Mouse (Mus musculus) cortical plate, adult 2 months (tissue): ENCODE measurements around the gene Mllt3. TPM values are rescaled to one million over a fixed set of nuclear protein-coding genes. Genes with fewer than 3 reads are reported as not detected.

Source experiments
- H3K27ac ChIP-seq: fragments of 200-500 bp; 2 replicates; pipeline ENCODE4 v1.5.1; 2012; ENCODE audit warnings: low read length, control low read depth, inconsistent platforms; ENCODE audit not compliant: insufficient read depth
- H3K4me1 ChIP-seq: fragments of 200-500 bp; 2 replicates; pipeline ENCODE4 v1.6.1; 2011; ENCODE audit warnings: low read length; ENCODE audit not compliant: control insufficient read depth, insufficient read depth
- H3K4me3 ChIP-seq: fragments of 200-500 bp; 2 replicates; pipeline ENCODE4 v1.5.1; 2011; ENCODE audit warnings: mild to moderate bottlenecking, low read length, control low read depth; ENCODE audit not compliant: insufficient read depth
- CTCF ChIP-seq: fragments of 200-500 bp; IDR thresholded peaks from 2 replicates; pipeline ENCODE4 v1.5.1; 2011; ENCODE audit warnings: mild to moderate bottlenecking, control low read depth, low read length; ENCODE audit not compliant: insufficient read depth; ENCODE audit errors: extremely low read depth
- POLR2A ChIP-seq: fragments of 200-500 bp; IDR thresholded peaks from 2 replicates; pipeline ENCODE4 v1.6.1; 2011; ENCODE audit warnings: mild to moderate bottlenecking, low read length, control low read depth; ENCODE audit not compliant: insufficient read depth; ENCODE audit errors: extremely low read depth
- polyA plus RNA-seq: library from polyadenylated mRNA; depleted of rRNA; stranded (reverse); fragments of >200 nt; gene quantifications from 2 replicates; pipeline ENCODE4 v1.2.3, GENCODE M21; 2012

Mllt3 gene
- polyA plus RNA-seq, 1 experiment = 23.2 TPM

DNA sequence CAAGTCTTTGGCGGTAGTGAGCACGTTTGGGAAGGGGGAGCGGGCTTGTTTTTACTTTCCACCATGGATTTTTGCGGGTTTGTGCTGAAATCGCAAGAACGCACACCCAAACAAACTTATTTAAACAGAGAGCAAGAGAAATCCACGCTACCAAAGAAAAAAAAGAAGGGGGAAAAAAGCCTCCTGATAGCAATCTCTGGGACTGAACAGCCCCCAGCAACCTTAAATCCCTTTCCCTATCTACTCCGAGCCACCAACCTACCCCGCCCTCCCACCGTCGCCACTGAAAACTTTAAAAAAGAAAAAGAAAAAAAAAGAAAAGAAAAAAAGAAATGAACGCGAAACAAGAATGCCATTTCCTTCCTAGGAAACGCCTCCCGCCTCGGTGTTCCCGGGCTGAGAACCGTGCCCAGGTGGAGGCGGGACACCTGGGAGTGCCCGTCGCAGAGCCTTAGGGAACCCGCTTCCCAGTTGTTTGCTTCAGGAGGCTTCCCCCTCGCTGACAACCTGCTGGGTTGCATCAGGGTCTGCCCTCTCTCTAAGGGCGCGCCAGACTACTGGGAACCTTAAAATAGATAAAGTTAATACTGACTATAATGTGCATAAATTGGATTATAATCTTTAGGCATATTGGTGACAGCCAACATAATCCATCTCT, 694 bp upstream of the Mllt3 start:
- Histone ChIP-seq H3K4me3 (peak overlapping the region; percentile 99), H3K4me1 (peaks cover 1% of the 10 kb centered on the region; the same call in 1 of the 2 replicates), H3K27ac (no peak overlapping the region)
- TF ChIP-seq POLR2A (no peak), CTCF (no peak)

DNA sequence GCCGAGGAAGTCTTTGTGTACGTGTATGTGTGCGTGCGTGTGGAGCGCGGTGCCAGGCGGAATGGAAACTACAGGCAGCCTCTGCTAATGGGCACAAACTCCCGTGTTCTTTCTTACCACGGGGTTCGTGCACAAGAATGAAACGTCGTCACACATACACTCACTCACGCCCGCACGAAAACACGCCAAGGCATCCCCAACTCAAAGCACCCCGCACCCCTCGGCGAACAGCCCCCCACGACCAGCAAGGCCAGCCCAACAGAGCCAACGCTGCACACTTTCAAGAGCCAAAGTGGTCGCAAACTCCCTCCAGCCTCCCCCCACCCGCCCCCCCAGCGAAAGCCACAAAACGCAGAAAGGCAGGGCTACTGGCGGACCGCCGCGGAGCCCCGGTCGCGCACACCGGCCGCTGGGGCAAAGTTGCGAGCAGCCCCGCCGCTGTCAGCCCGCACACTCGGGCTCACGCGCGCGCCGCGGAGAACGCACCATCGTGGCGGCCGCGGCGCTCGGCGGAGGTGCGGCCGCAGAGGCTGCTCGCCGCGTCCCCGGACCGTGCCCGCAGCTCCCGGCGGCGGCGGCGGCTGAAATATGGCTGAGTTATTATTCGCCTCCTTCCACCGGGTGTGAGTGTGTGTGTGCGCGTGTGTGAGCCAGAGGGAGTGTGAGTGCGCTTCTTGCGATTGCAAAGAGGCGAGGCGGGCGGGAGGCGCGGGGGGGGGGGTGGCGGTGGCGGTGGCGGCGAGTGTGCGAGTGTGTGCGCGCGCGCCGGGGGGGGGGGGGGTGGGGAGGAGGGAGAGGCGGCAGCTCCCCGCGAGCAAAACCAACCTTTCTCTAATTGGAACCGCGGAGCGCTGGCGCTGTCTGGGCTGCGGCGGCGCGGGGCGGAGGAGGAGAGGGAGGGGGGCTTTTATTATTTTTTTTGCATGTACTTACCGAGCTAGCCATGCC, 739 bp downstream of the Mllt3 start:
- Histone ChIP-seq H3K27ac (peak overlapping the region; percentile 86), H3K4me1 (peaks cover 1% of the 10 kb centered on the region; the same call in 1 of the 2 replicates), H3K4me3 (peak overlapping the region; percentile 99)
- no peak for TF ChIP-seq POLR2A
- TF ChIP-seq CTCF = no peak

DNA sequence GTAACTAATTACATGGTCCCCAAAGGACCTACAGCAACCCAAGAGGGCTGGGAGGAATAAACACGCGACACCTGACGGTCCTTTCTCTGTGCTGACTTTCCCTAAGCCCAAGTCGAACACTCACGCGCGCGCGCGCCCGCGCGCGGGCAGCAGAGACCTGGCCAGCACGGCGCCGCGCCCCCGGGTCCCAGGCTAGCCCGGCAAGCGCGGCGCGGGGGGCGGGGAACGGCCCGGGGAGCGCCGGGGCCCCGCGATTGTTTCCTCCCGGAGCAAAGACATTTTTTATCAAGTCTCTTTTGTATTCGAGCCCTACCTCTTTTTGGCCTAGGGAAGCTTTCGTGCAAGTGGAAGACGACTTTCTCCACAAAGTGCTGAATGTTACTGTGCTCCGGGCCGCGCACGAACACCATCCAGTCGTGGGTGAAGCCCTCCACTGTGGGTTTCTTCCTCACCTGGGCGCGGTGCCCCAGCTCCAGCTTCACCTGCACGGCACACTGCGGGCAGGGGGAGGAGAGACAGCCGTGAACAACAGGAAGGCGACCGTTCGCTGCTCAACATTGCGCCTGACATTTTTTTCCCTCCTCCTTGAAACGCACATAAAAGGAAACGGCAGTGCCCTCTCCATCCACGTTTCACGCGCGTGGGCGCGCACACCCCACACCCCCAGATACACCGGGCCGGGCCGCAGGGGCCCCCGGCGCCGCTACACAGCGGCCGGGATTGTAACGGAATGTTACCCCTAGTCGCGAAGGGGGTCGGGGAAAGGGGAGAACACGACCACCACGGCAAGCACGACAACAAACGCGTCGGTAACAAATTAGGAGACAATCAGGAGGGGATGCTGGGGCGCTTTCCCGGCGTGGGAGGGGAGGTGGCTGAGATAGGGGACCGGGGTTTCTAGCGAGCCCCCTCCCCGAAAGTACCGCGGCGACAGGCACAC, 1.7 kb downstream of the Mllt3 start:
- H3K4me1 ChIP-seq = peaks cover 1% of the 10 kb centered on the region; the same call in 1 of the 2 replicates
- no peak overlapping the region for H3K27ac ChIP-seq
- TF ChIP-seq CTCF = no peak
- no peak for TF ChIP-seq POLR2A
- peak overlapping the region; percentile 99 for H3K4me3 ChIP-seq

DNA sequence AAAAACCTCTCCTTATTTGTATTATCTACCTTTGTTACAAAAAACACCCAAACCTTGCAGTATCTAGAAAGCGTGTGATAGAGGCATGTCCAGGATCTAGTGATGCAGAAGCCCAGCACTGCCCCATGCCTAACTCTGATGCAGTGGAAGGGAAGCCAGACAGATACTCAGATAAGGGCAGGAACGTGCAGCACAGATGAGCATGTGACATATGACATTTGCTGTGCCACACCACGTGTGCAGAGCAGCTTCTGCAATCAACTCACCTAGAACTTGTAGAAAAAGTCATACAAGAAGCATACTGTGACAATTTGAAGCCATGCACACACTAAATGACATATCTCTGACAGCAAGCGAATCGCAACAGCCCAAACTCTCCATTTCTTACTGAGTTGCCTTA, 9.6 kb downstream of the Mllt3 start:
- TF ChIP-seq CTCF (no peak), POLR2A (no peak)
- H3K4me3 ChIP-seq = no peak overlapping the region

DNA sequence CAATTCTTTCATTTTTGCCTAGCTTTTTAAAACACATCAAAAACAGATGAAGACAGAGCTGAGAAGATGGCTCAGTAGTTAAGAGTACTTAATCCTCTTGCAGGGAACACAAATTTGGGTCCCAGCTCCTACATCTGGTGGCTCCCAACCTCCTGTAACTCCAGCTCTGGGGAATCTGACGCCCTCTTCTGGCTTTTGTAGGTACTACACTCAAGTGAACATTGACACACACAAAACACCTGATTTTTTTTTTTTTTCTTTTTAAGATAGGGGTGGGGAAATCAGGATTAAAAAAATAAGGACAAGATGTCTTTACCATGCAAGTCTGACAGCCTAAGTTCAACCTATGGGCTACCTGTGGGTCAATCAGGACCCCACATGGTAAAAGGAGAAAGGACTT, 10.5 kb downstream of the Mllt3 start:
- no peaks in the 10 kb centered on the region; the same call in none of the 2 replicates for H3K4me1 ChIP-seq
- no peak overlapping the region for H3K4me3 ChIP-seq
- peak; percentile 18; the same call in 1 of the 2 replicates for TF ChIP-seq CTCF
- TF ChIP-seq POLR2A = no peak
- no peak overlapping the region for H3K27ac ChIP-seq

More for the DNA sequence above, 9.6 kb downstream of the Mllt3 start:
- Histone ChIP-seq H3K27ac (no peak overlapping the region), H3K4me1 (no peaks in the 10 kb centered on the region; the same call in 1 of the 2 replicates)

DNA sequence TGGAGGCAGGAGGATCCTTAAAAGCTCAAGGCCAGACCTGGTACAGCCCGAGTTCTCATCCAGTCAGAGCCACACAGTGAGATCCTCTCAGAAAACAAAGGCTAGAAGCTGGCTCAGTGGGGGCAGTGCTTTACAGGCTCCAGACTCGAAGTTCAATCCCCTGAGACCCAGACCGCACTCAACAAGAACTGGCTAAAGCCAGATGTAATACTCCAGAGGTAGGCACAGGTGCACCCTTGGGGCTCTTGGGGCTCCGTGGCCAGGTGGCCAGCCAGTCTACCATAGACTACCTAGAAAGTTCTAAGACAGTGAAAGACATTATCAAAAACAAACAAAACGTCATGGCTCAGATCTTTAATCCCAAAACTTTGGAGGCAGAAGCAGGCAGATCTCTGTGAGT, 12.7 kb downstream of the Mllt3 start:
- no peak overlapping the region for H3K4me3 ChIP-seq
- no peak for TF ChIP-seq POLR2A
- TF ChIP-seq CTCF = no peak
- H3K27ac ChIP-seq = no peak overlapping the region
- no peaks in the 10 kb centered on the region; the same call in none of the 2 replicates for H3K4me1 ChIP-seq

DNA sequence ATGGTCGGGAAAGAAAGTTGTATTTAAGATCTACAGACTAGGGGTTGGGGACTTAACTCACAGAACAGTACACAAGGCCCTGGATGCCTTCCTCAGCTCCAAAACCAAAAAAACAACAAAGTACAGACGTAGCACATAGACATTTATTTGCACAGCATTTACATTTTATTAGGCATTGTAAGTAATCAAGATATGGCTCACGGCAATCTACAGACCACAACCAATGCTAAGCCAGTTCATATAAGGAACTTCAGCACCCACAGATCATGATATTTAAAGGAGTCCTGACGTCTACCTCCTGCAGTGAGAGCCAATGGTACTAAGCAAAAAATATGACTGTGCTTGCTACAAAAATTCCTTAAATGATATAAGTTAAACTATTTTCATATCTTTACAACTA, 13.5 kb downstream of the Mllt3 start:
- no peak overlapping the region for H3K4me3 ChIP-seq
- no peaks in the 10 kb centered on the region; the same call in none of the 2 replicates for H3K4me1 ChIP-seq
- H3K27ac ChIP-seq = no peak overlapping the region
- TF ChIP-seq POLR2A = no peak
- TF ChIP-seq CTCF = no peak

DNA sequence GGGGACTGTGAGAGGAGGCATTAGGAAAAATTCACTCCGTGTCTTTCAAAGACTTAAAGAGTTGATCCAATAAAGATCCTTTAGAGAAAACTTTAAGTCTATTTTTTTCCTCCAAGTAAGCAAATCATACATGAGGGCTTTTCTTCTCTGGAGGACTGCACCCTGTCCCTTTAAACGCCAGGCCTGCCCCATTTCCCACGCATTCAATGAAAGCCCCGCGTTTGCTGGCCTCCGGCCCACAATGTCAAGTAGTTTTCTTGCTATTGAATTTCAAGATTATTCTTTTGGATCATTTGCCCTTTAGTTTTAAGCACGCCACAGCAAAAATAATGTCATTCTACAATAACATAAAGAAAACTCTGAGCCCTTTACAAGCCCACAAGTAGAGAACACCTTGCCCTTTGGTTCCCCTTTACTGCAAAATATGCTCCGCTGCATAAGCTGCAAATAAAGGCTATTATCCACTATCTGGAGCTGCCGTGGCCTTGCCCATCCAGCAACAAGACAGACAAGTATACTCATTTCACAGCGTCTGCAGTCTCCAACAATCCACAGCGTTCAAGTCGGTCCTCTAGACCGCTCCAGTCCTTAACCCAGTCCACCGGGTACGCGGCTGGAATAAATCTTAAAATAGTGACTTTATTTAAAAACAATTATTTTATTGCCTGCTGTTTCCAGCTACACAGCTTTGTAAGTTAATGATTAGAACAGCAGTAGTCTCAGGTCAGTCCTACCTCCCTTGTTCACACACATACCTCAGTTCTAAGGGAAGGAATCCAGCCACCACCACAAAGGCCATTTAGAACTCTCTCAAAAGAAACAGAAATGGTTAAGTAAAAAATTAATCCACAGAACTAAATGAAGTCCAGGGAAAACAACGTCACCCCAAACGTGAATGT, 15.5 kb downstream of the Mllt3 start:
- TF ChIP-seq CTCF (no peak), POLR2A (no peak)
- Histone ChIP-seq H3K4me1 (peaks cover 5% of the 10 kb centered on the region), H3K4me3 (no peak overlapping the region), H3K27ac (0 out of 2 replicates have a peak overlapping the region, but pooled peaks have one; percentile 37)
